Mouse (Mus musculus): ENCODE measurements around the gene Bbs9. TPM values are rescaled to one million over a fixed set of nuclear protein-coding genes. Genes with fewer than 3 reads are reported as not detected.
A peak's percentile ranks its signal among the peaks of the same experiment; 100 is the strongest.

Gene Bbs9
- polyA plus RNA-seq, 1 experiment from 2014 or later: 15.5 TPM

- DNase-seq (ENCODE audit: low spot score) (peak; percentile 46), ATAC-seq (ENCODE audit: insufficient number of reproducible peaks, low FRiP score, low TSS enrichment, low read depth) (peak; percentile 61)
- Histone ChIP-seq H3K36me3 (ENCODE audit: control insufficient read depth, insufficient read depth, low read length) (no peaks in the 10 kb centered on the region), H3K27ac (replicated peaks; ENCODE audit: low read depth, low read length) (no peak overlapping the region), H3K4me2 (ENCODE audit: low read depth, severe bottlenecking) (no peak overlapping the region), H3K27me3 (ENCODE audit: control insufficient read depth, insufficient read depth, low read length) (no peaks in the 10 kb centered on the region), H3K9me3 (ENCODE audit: control insufficient read depth, low read length) (no peaks in the 10 kb centered on the region), H3K4me1 (ENCODE audit: control insufficient read depth, insufficient read depth, low read length) (no peaks in the 10 kb centered on the region), H3K4me3 (ENCODE audit: low read depth, low read length) (no peak overlapping the region), H3K9ac (ENCODE audit: low read length) (no peak overlapping the region)
- WGBS: 55% methylated on average over 9 of the region's 9 CpGs
Observed at GRCm38 (mm10) chr9:22532810-22533447, 57.4 kb downstream of the Bbs9 start.

GRCm38 (mm10) chr9:22537767-22538373 is 62.4 kb downstream of the Bbs9 start:
- ATAC-seq (ENCODE audit: insufficient number of reproducible peaks, low FRiP score, low TSS enrichment, low read depth) (no peak), DNase-seq (ENCODE audit: low spot score) (no peak)
- Histone ChIP-seq H3K4me1 (ENCODE audit: control insufficient read depth, insufficient read depth, low read length) (peaks cover 5% of the 10 kb centered on the region; the same call in 1 of the 2 replicates), H3K9ac (ENCODE audit: low read length) (no peak overlapping the region), H3K36me3 (ENCODE audit: control insufficient read depth, insufficient read depth, low read length) (no peaks in the 10 kb centered on the region), H3K4me2 (ENCODE audit: low read depth, severe bottlenecking) (no peak overlapping the region), H3K9me3 (ENCODE audit: control insufficient read depth, low read length) (no peaks in the 10 kb centered on the region), H3K27ac (replicated peaks; ENCODE audit: low read depth, low read length) (no peak overlapping the region), H3K27me3 (ENCODE audit: control insufficient read depth, insufficient read depth, low read length) (no peaks in the 10 kb centered on the region), H3K4me3 (ENCODE audit: low read depth, low read length) (no peak overlapping the region)
- 91% methylated on average over 11 of the region's 11 CpGs for WGBS

GRCm38 (mm10) chr9:22539546-22539945 is 64.0 kb downstream of the Bbs9 start:
- Histone ChIP-seq H3K36me3 (ENCODE audit: control insufficient read depth, insufficient read depth, low read length) (no peaks in the 10 kb centered on the region), H3K9ac (ENCODE audit: low read length) (no peak overlapping the region), H3K9me3 (ENCODE audit: control insufficient read depth, low read length) (no peaks in the 10 kb centered on the region), H3K4me2 (ENCODE audit: low read depth, severe bottlenecking) (no peak overlapping the region), H3K27me3 (ENCODE audit: control insufficient read depth, insufficient read depth, low read length) (no peaks in the 10 kb centered on the region), H3K4me1 (ENCODE audit: control insufficient read depth, insufficient read depth, low read length) (peaks cover 5% of the 10 kb centered on the region; the same call in 1 of the 2 replicates), H3K27ac (replicated peaks; ENCODE audit: low read depth, low read length) (no peak overlapping the region), H3K4me3 (ENCODE audit: low read depth, low read length) (no peak overlapping the region)
- ATAC-seq (ENCODE audit: insufficient number of reproducible peaks, low FRiP score, low TSS enrichment, low read depth): no peak
- no peak for DNase-seq (ENCODE audit: low spot score)
- 56% methylated on average over 4 of the region's 4 CpGs for WGBS

DNA sequence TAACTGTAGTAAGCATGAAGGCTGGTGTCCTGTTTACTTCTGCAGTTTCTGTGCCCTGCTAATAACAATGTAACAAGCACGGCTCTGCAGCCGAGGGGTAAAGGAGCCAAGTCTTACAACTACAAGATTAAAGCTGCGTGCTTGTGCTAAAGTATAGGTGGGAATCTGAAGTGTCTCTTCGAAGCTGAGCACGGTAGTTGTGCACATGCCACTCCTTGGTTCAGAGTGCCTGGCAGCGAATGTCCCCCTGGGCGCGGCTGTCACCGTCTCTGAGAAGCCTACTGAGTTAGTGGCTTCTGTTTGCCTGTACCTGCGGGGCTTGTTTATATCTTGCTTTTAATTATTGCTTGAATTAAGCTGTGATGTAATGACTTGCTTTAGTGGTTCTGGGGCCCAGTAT is 65.6 kb downstream of the Bbs9 start:
- H3K36me3 ChIP-seq (ENCODE audit: control insufficient read depth, insufficient read depth, low read length): no peaks in the 10 kb centered on the region
- H3K9ac ChIP-seq (ENCODE audit: low read length): no peak overlapping the region
- H3K4me1 ChIP-seq (ENCODE audit: control insufficient read depth, insufficient read depth, low read length): peaks cover 5% of the 10 kb centered on the region; the same call in 1 of the 2 replicates
- H3K9me3 ChIP-seq (ENCODE audit: control insufficient read depth, low read length): no peaks in the 10 kb centered on the region
- ATAC-seq (ENCODE audit: insufficient number of reproducible peaks, low FRiP score, low TSS enrichment, low read depth): no peak
- no peak for DNase-seq (ENCODE audit: low spot score)
- H3K27ac ChIP-seq (replicated peaks; ENCODE audit: low read depth, low read length): no peak overlapping the region
- no peaks in the 10 kb centered on the region for H3K27me3 ChIP-seq (ENCODE audit: control insufficient read depth, insufficient read depth, low read length)
- H3K4me2 ChIP-seq (ENCODE audit: low read depth, severe bottlenecking): no peak overlapping the region
- no peak overlapping the region for H3K4me3 ChIP-seq (ENCODE audit: low read depth, low read length)
- 82% methylated on average over 10 of the region's 10 CpGs for WGBS

DNA sequence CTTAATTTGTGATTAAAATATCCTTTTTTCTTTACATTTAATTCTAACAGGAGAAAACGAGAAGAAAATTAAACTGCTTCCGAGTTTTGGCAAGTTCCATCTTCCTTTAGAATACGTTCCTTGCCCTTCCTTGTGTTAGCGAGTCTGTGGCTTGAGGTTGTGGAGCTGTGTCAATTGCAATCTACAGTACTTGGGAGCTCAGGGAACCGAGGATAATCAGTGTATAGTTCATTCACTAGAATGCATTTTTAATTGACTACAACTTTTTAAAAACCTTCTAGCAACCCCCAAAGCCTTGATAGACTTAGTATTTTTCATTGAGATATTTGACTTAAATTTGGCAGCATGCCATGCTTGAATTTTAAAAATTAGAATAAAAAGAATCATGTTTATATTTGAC is 68.0 kb downstream of the Bbs9 start:
- H3K4me2 ChIP-seq (ENCODE audit: low read depth, severe bottlenecking): no peak overlapping the region
- H3K4me1 ChIP-seq (ENCODE audit: control insufficient read depth, insufficient read depth, low read length): peaks cover 5% of the 10 kb centered on the region; the same call in 1 of the 2 replicates
- ATAC-seq (ENCODE audit: insufficient number of reproducible peaks, low FRiP score, low TSS enrichment, low read depth): no peak
- no peak overlapping the region for H3K4me3 ChIP-seq (ENCODE audit: low read depth, low read length)
- no peaks in the 10 kb centered on the region for H3K36me3 ChIP-seq (ENCODE audit: control insufficient read depth, insufficient read depth, low read length)
- 82% methylated on average over 5 of the region's 5 CpGs for WGBS
- no peaks in the 10 kb centered on the region for H3K27me3 ChIP-seq (ENCODE audit: control insufficient read depth, insufficient read depth, low read length)
- DNase-seq (ENCODE audit: low spot score): no peak
- H3K9ac ChIP-seq (ENCODE audit: low read length): no peak overlapping the region
- no peak overlapping the region for H3K27ac ChIP-seq (replicated peaks; ENCODE audit: low read depth, low read length)
- H3K9me3 ChIP-seq (ENCODE audit: control insufficient read depth, low read length): no peaks in the 10 kb centered on the region

- Histone ChIP-seq H3K4me3 (ENCODE audit: low read depth, low read length) (no peak overlapping the region), H3K4me2 (ENCODE audit: low read depth, severe bottlenecking) (no peak overlapping the region), H3K9ac (ENCODE audit: low read length) (no peak overlapping the region), H3K36me3 (ENCODE audit: control insufficient read depth, insufficient read depth, low read length) (no peaks in the 10 kb centered on the region), H3K27ac (replicated peaks; ENCODE audit: low read depth, low read length) (no peak overlapping the region), H3K27me3 (ENCODE audit: control insufficient read depth, insufficient read depth, low read length) (no peaks in the 10 kb centered on the region), H3K9me3 (ENCODE audit: control insufficient read depth, low read length) (no peaks in the 10 kb centered on the region), H3K4me1 (ENCODE audit: control insufficient read depth, insufficient read depth, low read length) (peaks cover 2% of the 10 kb centered on the region; the same call in 1 of the 2 replicates)
- WGBS: 55% methylated on average over 9 of the region's 9 CpGs
- DNase-seq (ENCODE audit: low spot score) (no peak), ATAC-seq (ENCODE audit: insufficient number of reproducible peaks, low FRiP score, low TSS enrichment, low read depth) (no peak)
Observed at GRCm38 (mm10) chr9:22544349-22545341, 69.1 kb downstream of the Bbs9 start.

DNA sequence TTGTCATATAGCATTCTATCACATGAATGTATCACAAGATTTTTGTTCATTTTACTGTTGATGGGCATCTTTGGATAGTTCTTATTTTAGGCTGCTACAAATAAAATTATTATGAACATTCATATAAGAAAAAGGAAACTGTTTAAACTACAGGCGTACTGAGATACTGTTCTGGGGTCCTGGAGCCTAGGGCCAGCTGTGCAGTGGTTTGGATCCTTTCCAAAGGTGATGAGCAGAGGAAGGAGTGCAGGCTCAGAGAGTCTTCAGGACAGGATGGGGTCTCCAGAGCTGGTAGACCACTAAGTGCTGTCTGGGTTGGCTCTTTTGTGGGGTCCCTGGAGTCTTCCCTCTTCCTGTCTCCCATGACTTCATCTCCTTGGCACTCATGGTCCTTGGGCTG is 75.8 kb downstream of the Bbs9 start:
- no peak overlapping the region for H3K27ac ChIP-seq (replicated peaks; ENCODE audit: low read depth, low read length)
- H3K9ac ChIP-seq (ENCODE audit: low read length): no peak overlapping the region
- no peak for DNase-seq (ENCODE audit: low spot score)
- no peak overlapping the region for H3K4me3 ChIP-seq (ENCODE audit: low read depth, low read length)
- no peak for ATAC-seq (ENCODE audit: insufficient number of reproducible peaks, low FRiP score, low TSS enrichment, low read depth)
- H3K4me2 ChIP-seq (ENCODE audit: low read depth, severe bottlenecking): no peak overlapping the region
- no peaks in the 10 kb centered on the region for H3K4me1 ChIP-seq (ENCODE audit: control insufficient read depth, insufficient read depth, low read length)
- H3K36me3 ChIP-seq (ENCODE audit: control insufficient read depth, insufficient read depth, low read length): no peaks in the 10 kb centered on the region
- 81% methylated on average over 1 of the region's 1 CpGs for WGBS
- no peaks in the 10 kb centered on the region for H3K27me3 ChIP-seq (ENCODE audit: control insufficient read depth, insufficient read depth, low read length)
- H3K9me3 ChIP-seq (ENCODE audit: control insufficient read depth, low read length): no peaks in the 10 kb centered on the region

- H3K4me1 ChIP-seq (ENCODE audit: control insufficient read depth, insufficient read depth, low read length): no peaks in the 10 kb centered on the region
- WGBS: 72% methylated on average over 5 of the region's 5 CpGs
- no peak for ATAC-seq (ENCODE audit: insufficient number of reproducible peaks, low FRiP score, low TSS enrichment, low read depth)
- H3K4me2 ChIP-seq (ENCODE audit: low read depth, severe bottlenecking): no peak overlapping the region
- no peaks in the 10 kb centered on the region for H3K9me3 ChIP-seq (ENCODE audit: control insufficient read depth, low read length)
- DNase-seq (ENCODE audit: low spot score): no peak
- no peaks in the 10 kb centered on the region for H3K27me3 ChIP-seq (ENCODE audit: control insufficient read depth, insufficient read depth, low read length)
- no peak overlapping the region for H3K4me3 ChIP-seq (ENCODE audit: low read depth, low read length)
- H3K9ac ChIP-seq (ENCODE audit: low read length): no peak overlapping the region
- H3K36me3 ChIP-seq (ENCODE audit: control insufficient read depth, insufficient read depth, low read length): no peaks in the 10 kb centered on the region
- no peak overlapping the region for H3K27ac ChIP-seq (replicated peaks; ENCODE audit: low read depth, low read length)
Observed at GRCm38 (mm10) chr9:22556076-22556475, 80.6 kb downstream of the Bbs9 start.

All from limb, embryonic 11.5 days (tissue).